Mouse (Mus musculus): ENCODE results near the gene Abcd3.

Abcd3 gene

DNA sequence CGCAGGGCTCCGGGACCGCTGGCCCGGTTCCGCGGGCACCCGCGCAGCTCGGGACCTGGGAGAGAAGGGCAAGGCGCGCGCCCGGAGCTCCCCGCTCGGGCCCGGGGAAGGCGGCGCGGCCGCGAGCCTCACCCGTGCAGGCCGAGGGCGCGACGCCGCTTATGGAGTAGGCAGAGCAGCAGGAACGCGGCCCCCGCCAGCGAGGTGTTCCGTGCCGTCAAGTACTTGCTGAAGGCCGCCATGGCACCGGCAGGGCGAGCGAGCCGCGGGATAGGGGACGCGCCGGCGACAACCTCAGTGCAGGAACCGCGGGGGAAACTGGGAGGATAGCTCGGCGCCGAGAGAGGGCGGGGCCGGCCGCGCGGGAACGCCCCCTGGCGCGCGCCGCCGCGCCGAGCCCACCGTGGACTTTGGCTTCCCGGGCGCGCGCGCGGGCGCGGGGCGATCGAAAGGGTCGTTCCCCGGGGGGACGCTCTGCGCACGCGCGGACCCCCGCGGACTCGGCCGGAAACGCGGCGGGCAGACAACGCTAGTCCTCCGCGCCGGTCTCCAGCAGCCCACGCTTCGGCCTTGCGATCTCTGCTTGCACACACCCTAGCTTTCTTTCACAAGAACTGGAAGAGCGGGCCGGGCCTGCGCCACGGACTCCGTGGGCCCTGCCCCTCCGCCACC lies at the start of gene Abcd3:
Gene Abcd3, minus strand, starts transcription at position 426 of the 672 bp plus-strand sequence.
- DNase-seq (ENCODE audit: low spot score): peak; percentile 68

DNA sequence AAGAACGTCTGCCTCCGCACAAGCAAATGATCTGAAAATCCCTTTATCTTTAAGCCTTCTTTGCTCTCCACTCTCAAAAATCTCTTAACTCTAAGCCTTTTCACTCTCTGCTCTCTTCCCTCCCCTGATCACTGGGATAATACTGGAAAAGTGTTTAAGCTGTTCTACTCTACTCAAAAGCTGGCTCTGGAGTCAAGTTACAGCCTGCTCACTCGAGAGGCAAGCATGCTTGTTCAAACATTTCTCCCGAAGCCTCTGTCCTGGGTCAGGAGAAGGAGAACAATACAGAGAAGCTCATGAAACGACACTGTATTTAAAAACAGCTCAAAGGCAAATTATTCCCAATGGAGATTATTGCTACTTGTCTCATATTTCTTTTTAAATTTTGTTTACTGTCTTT lies 44.0 kb upstream of the Abcd3 start:
- no peak for DNase-seq (ENCODE audit: low spot score)

GRCm38 (mm10) chr3:121856131-121856530 lies 41.0 kb upstream of the Abcd3 start:
- DNase-seq (ENCODE audit: low spot score): no peak

DNA sequence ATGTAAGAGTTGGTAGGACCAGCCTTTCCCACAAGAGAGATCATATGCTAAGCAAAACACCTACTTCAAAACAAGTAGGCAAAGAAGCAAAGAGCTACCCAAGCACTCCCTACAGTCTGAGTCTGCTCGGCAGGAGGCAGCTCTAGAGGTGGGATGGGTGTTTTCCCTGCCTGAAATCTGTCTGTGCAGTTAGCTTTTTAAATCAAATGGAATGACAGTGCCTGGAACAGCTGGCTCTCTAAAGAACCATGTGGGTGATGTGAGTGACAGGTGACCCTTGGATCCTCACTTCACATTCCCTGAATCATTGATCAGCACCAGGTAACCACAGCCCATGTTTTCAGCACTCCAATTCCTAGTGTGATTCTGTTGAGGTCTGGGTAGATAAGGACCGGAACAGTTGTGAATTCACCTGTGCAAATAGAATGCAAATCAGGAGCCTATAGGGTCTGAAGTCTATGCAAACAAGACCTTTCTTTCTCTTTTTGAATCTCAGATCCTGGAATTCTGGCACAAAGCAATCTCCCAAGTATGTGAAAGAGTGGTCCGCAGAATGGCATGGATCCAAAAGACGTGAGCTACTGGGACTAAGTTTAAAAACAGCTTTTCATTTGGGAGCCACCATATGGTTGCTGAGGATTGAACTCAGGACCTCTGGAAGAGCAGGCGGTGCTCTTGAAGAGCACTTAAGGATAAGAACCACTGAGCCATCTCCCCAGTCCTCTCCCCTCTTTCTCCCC lies 38.8 kb upstream of the Abcd3 start:
- DNase-seq (ENCODE audit: low spot score): peak; percentile 4

- DNase-seq (ENCODE audit: low spot score): no peak
These were observed 37.1 kb upstream of the Abcd3 start for GRCm38 (mm10) chr3:121852074-121852826.

- DNase-seq (ENCODE audit: low spot score): no peak
These were observed 35.9 kb upstream of the Abcd3 start for GRCm38 (mm10) chr3:121851006-121851405.

GRCm38 (mm10) chr3:121850381-121850780 lies 35.3 kb upstream of the Abcd3 start:
- no peak for DNase-seq (ENCODE audit: low spot score)

- DNase-seq (ENCODE audit: low spot score): no peak
These were observed 32.2 kb upstream of the Abcd3 start for GRCm38 (mm10) chr3:121847296-121847695.

GRCm38 (mm10) chr3:121844658-121845057 lies 29.6 kb upstream of the Abcd3 start:
- no peak for DNase-seq (ENCODE audit: low spot score)

DNA sequence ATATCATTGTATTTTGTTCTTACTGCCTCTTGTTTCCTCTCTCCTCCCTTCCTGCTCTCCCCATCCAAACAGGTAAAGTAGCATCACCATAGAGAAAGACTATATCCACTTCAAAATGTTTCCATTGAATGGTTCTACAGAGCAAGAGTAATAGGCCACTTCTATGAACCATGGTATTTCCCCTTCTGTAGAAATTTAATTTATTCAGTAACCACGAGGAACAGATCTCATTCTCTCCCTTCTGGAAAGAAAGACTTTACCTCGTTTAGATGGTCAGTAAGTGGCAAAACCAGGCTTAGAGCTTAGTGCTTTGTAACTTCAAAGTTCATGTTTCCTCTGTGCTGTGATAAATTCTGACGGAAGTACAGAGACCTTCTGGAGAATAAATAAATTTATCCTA lies 28.9 kb upstream of the Abcd3 start:
- DNase-seq (ENCODE audit: low spot score): no peak

DNA sequence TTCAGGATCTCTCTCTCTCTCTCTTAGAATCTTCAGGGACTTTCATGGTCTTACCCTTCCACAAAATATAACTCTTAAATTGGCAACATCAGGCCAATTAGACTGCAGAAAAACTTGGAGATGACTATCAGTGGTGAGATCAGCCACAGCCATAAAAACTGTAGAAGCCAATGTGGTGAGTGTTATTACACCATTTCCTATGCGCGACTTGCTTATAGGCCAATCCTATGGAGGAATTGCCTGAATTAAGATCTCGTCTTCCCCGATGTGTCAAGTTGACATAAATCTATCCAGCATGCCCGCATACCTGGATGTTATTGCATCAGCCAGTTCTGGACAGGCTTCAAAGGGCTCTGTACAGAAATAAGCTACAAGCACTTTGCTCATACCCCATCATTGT lies 28.2 kb upstream of the Abcd3 start:
- no peak for DNase-seq (ENCODE audit: low spot score)

DNA sequence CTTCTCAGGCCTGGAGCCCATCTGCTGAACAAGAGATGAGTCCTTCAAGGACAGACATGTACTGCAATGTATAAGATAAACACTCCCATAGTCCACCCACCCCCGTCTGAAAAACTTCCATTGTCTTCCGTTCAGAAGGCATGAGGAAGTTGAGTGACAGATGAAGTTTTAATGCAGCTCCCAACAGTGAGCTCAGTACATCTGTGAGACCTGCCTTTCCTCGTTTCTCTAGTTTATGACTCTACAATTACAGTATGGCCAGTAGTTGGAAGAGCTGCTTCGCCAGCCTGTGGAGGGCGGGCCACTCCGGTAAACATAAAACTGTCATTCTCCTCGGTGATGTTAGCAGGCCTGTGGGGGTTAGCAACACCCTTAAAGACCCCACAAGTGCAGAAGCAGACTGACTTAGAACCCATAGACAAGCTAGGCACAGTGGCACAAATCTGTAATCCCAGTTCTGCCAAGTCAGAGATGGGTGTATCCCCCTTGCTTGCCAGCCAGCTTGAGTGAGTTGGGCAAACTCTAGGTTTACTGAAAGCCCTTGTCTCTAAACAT lies 27.3 kb upstream of the Abcd3 start:
- no peak for DNase-seq (ENCODE audit: low spot score)

- DNase-seq (ENCODE audit: low spot score): no peak
These were observed 26.4 kb upstream of the Abcd3 start for GRCm38 (mm10) chr3:121841412-121842014.

DNA sequence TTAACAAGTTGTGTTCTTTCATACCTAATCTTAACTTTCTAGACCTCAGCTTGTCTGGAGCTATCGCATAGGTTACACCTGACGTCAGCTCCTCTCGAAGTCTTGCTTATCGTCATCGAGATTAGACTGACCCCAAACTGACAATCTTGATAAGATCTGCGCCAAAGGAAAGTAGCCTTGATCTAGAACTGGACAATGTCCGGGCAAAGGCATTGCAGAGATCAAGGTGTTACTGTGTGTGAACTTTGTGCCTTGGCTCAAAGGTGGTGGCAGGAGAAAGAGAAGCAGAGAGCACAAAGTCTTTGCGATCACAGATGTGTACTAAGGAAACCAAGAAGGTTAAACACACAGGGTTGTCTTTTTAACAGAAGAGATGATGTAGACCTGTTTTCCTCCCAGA lies 25.2 kb upstream of the Abcd3 start:
- DNase-seq (ENCODE audit: low spot score): no peak

DNA sequence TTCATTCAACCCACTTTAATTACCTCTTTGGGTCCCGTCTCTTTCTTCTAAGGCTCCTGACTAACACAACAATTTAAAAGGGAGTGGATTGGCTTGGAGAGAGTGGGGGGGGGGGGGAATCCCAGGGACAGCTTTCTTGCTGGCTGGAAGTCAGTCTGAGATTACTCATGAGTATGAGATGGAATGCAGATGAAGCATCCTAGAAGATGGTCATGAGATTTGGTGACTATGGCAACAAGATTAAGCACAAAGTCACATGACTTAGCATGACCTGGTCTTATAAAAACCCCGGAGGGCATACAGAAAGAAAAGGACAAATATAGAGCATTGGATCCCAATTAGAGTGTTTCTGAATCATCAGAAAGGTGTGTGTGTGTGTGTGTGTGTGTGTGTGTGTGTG lies 19.6 kb upstream of the Abcd3 start:
- no peak for DNase-seq (ENCODE audit: low spot score)

DNA sequence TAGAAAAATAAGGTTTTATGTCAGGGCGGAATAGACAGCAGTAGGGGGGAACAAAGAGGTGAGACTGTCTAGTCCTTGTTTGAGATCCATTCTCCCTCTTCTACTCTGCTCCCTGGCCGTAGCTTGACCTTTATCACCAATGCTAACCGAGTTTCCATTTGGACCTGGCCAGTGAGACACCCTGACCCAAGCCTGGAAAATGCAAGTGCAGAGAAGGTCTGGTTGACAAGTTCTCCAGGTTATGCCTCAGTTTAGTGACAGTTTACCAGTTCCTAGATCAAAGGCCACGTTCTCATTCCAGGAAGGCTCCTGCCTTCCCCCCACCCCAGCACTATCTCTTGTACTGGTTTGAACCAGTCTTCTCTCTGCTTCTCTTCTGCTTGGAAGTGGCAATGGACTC lies 19.1 kb upstream of the Abcd3 start:
- no peak for DNase-seq (ENCODE audit: low spot score)

DNA sequence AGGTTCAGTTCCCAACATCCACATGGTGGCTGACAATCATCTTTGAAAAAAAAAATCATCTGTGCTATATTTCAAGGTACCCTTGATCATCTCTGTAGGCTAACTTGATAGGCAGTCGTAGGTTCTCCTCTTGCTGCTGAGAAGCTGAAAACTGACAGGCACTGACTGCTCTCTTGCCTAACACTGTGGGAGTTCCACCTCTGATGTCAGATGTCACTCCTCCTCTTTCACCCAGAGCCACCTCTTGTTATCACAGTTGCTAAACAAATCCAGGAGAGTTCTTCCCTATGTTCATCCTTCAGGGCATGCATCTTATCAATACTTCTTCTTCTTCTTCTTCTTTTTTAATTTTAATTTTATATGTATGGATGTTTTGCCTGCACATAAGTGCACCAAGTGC lies 10.0 kb upstream of the Abcd3 start:
- DNase-seq (ENCODE audit: low spot score): no peak

DNA sequence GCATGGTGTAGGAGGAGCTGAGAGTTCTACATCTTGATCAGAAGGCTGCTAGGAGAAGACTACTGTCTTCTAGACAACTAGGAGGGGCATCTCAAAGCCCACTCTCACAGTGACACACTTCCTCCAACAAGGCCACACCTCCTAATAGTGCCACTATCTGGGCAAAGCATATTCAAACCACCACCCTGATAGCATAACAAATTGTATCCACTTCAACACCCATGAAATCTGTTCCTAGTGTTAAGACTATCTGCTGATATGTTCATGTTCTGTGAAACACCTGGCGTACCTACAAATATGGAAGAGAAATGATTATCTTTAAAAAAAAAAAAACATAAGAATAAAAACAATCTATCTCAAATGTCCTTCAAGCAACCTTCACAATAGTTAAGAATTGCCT lies 9.2 kb upstream of the Abcd3 start:
- DNase-seq (ENCODE audit: low spot score): no peak

GRCm38 (mm10) chr3:121822643-121823042 lies 7.5 kb upstream of the Abcd3 start:
- no peak for DNase-seq (ENCODE audit: low spot score)

- no peak for DNase-seq (ENCODE audit: low spot score)
These were observed 6.5 kb upstream of the Abcd3 start for GRCm38 (mm10) chr3:121821559-121822143.

DNA sequence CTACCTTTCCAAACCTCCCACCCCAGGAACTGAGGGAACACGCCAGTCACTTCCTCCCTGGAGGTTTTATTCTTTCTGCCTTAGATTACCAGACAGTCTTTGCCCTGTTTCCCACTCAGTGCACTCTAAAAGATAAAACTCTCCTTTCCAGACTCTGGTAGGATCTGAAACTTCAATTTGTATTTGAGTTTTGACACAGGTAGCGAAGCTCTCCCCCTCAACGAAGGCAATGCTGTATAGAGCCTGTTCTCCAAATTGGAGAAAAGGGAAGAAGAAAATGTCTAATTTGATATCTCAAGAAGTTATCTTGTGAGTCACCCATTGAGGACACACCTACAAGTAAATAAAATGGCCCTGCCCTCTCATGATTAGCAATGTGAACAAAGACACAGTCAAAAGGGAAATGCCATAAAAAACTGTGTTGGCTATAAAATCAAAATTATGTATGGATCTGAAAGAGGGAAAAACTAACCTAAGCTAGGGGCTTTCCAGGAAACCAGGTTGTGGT lies 4.6 kb upstream of the Abcd3 start:
- DNase-seq (ENCODE audit: low spot score): no peak
